Mouse (Mus musculus) neural tube, embryonic 14.5 days (tissue): Measurements from ENCODE around the gene Daxx. TPM values are rescaled to one million over a fixed set of nuclear protein-coding genes. Genes with fewer than 3 reads are reported as not detected.

Source experiments
- ATAC-seq: fragments of 200-750 bp; cut with Nextera tagmentation; 2 replicates; pipeline ENCODE4 v1.8.0; 2017; ENCODE audit warnings: low read depth, mild to moderate bottlenecking, moderate TSS enrichment, moderate library complexity
- H3K27ac ChIP-seq: fragments of 300-500 bp; sonication (generic); 2 replicates; pipeline ENCODE4 v1.5.1; 2014; ENCODE audit warnings: low read depth, mild to moderate bottlenecking, control low read depth, low read length, moderate library complexity, mixed read lengths
- H3K27me3 ChIP-seq: fragments of 300-500 bp; sonication (generic); 2 replicates; pipeline ENCODE4 v1.6.1; 2014; ENCODE audit warnings: low read length; ENCODE audit not compliant: control insufficient read depth, insufficient read depth
- H3K36me3 ChIP-seq: fragments of 300-500 bp; sonication (generic); 2 replicates; pipeline ENCODE4 v1.6.1; 2014; ENCODE audit warnings: low read length, mixed read lengths; ENCODE audit not compliant: control insufficient read depth, insufficient read depth
- H3K4me1 ChIP-seq: fragments of 300-500 bp; sonication (generic); 2 replicates; pipeline ENCODE4 v1.6.1; 2014; ENCODE audit warnings: low read length; ENCODE audit not compliant: control insufficient read depth, insufficient read depth
- H3K4me2 ChIP-seq: fragments of 300-500 bp; sonication (generic); 2 replicates; pipeline ENCODE4 v1.6.1; 2014; ENCODE audit warnings: mild to moderate bottlenecking, low read depth, low read length, control low read depth
- H3K4me3 ChIP-seq: fragments of 300-500 bp; sonication (generic); 2 replicates; pipeline ENCODE4 v1.5.1; 2014; ENCODE audit warnings: low read depth, low read length, control low read depth, mixed read lengths
- H3K9ac ChIP-seq: fragments of 300-500 bp; sonication (generic); replicated peaks from 2 replicates; pipeline ENCODE4 v1.6.1; 2014; ENCODE audit warnings: low read depth, mild to moderate bottlenecking, control low read depth, low read length, mixed read lengths
- H3K9me3 ChIP-seq: fragments of 300-500 bp; sonication (generic); 2 replicates; pipeline ENCODE4 v1.6.1; 2016; ENCODE audit warnings: low read length; ENCODE audit not compliant: control insufficient read depth
- WGBS: fragments of 180-500 bp; shearing (Covaris S2); extraction: QIAGEN DNeasy Blood & Tissue Kit; methylation state at CpG from one replicate; pipeline ENCODE4 v1.1.7; 2014; 5-methylcytosine and 5-hydroxymethylcytosine counted together
- polyA plus RNA-seq: library from polyadenylated mRNA; unstranded; fragments of >200 nt; fragmentation: Nextera tagmentation; extraction: Ambion mirVana; gene quantifications from 2 replicates; pipeline ENCODE4 v1.2.1, GENCODE M21; 2014

Daxx gene
- polyA plus RNA-seq, 1 experiment from 2014 or later, result 46.0 TPM

GRCm38 (mm10) chr17:33916847-33917655 lies 7.8 kb downstream of the Daxx start:
- Histone ChIP-seq H3K4me1 (peaks cover 22% of the 10 kb centered on the region), H3K36me3 (peaks cover 16% of the 10 kb centered on the region), H3K4me2 (peak overlapping the region; percentile 41), H3K9me3 (no peaks in the 10 kb centered on the region), H3K4me3 (peak overlapping the region; percentile 45), H3K27me3 (no peaks in the 10 kb centered on the region), H3K9ac (no peak overlapping the region), H3K27ac (no peak overlapping the region; the same call in 1 of the 2 replicates)
- 73% methylated on average over 31 of the region's 31 CpGs for WGBS
- no peak for ATAC-seq

- Histone ChIP-seq H3K4me2 (no peak overlapping the region), H3K36me3 (peaks cover 12% of the 10 kb centered on the region), H3K27ac (no peak overlapping the region), H3K4me3 (no peak overlapping the region), H3K9ac (no peak overlapping the region), H3K9me3 (no peaks in the 10 kb centered on the region), H3K27me3 (no peaks in the 10 kb centered on the region), H3K4me1 (peaks cover 22% of the 10 kb centered on the region)
- no peak for ATAC-seq
- 85% methylated on average over 18 of the region's 18 CpGs for WGBS
These were observed 8.6 kb downstream of the Daxx start for GRCm38 (mm10) chr17:33917656-33918292.

GRCm38 (mm10) chr17:33918293-33919203 lies 9.3 kb downstream of the Daxx start:
- H3K27ac ChIP-seq, result no peak overlapping the region
- H3K9ac ChIP-seq, result no peak overlapping the region
- WGBS, result 61% methylated on average over 37 of the region's 37 CpGs
- peak overlapping the region; percentile 32; the same call in 1 of the 2 replicates for H3K4me3 ChIP-seq
- peaks cover 7% of the 10 kb centered on the region for H3K36me3 ChIP-seq
- peak overlapping the region; percentile 64 for H3K4me2 ChIP-seq
- no peak for ATAC-seq
- H3K9me3 ChIP-seq, result no peaks in the 10 kb centered on the region
- H3K4me1 ChIP-seq, result peaks cover 22% of the 10 kb centered on the region
- no peaks in the 10 kb centered on the region for H3K27me3 ChIP-seq

GRCm38 (mm10) chr17:33919351-33920281 lies 10.4 kb downstream of the Daxx start:
- Histone ChIP-seq H3K4me1 (peaks cover 22% of the 10 kb centered on the region), H3K4me3 (peak overlapping the region; percentile 32), H3K36me3 (no peaks in the 10 kb centered on the region), H3K27ac (peak overlapping the region; percentile 52), H3K9ac (peak overlapping the region; percentile 54), H3K27me3 (no peaks in the 10 kb centered on the region), H3K4me2 (peak overlapping the region; percentile 64), H3K9me3 (no peaks in the 10 kb centered on the region)
- ATAC-seq, result no peak
- under 1% methylated on average over 52 of the region's 52 CpGs for WGBS

- H3K27ac ChIP-seq, result peak overlapping the region; percentile 52
- ATAC-seq, result 0 out of 2 replicates have a peak, but pooled peaks have one; percentile 7
- no peaks in the 10 kb centered on the region for H3K9me3 ChIP-seq
- H3K27me3 ChIP-seq, result no peaks in the 10 kb centered on the region
- H3K36me3 ChIP-seq, result no peaks in the 10 kb centered on the region
- H3K4me2 ChIP-seq, result peak overlapping the region; percentile 64
- peak overlapping the region; percentile 54 for H3K9ac ChIP-seq
- peak overlapping the region; percentile 32 for H3K4me3 ChIP-seq
- under 1% methylated on average over 36 of the region's 36 CpGs for WGBS
- H3K4me1 ChIP-seq, result peaks cover 22% of the 10 kb centered on the region
These were observed 11.3 kb downstream of the Daxx start for GRCm38 (mm10) chr17:33920282-33921097.

GRCm38 (mm10) chr17:33921361-33921760 lies 12.1 kb downstream of the Daxx start:
- Histone ChIP-seq H3K4me1 (peaks cover 22% of the 10 kb centered on the region), H3K4me3 (no peak overlapping the region), H3K27ac (no peak overlapping the region), H3K9ac (no peak overlapping the region), H3K4me2 (peak overlapping the region; percentile 4; the same call in 1 of the 2 replicates), H3K36me3 (0 out of 2 replicates have a peak, but pooled peaks cover 3% of the 10 kb centered on the region), H3K27me3 (no peaks in the 10 kb centered on the region), H3K9me3 (no peaks in the 10 kb centered on the region)
- 92% methylated on average over 7 of the region's 7 CpGs for WGBS
- no peak for ATAC-seq

- ATAC-seq, result no peak
- H3K4me2 ChIP-seq, result no peak overlapping the region
- H3K4me3 ChIP-seq, result no peak overlapping the region
- H3K36me3 ChIP-seq, result 0 out of 2 replicates have a peak, but pooled peaks cover 3% of the 10 kb centered on the region
- no peaks in the 10 kb centered on the region for H3K27me3 ChIP-seq
- H3K4me1 ChIP-seq, result peaks cover 11% of the 10 kb centered on the region; the same call in 1 of the 2 replicates
- 82% methylated on average over 10 of the region's 10 CpGs for WGBS
- H3K27ac ChIP-seq, result no peak overlapping the region
- no peak overlapping the region for H3K9ac ChIP-seq
- H3K9me3 ChIP-seq, result no peaks in the 10 kb centered on the region
These were observed 15.5 kb downstream of the Daxx start for GRCm38 (mm10) chr17:33924577-33925283.
